Mouse (Mus musculus): ENCODE data around the gene Tmem234. TPM values are rescaled to one million over a fixed set of nuclear protein-coding genes. Genes with fewer than 3 reads are reported as not detected.

The Tmem234 gene
- polyA plus RNA-seq, 2 experiments: 179 to 191 TPM

GRCm38 (mm10) chr4:129610026-129610425, 9.6 kb downstream of the Tmem234 start:
- no peak for TF ChIP-seq POLR2A (IDR thresholded peaks at IDR 0.05; ENCODE audit: borderline replicate concordance, extremely low read depth, insufficient read depth, insufficient read length)
- no peak overlapping the region for H3K4me2 ChIP-seq (replicated peaks; ENCODE audit: low read depth, low read length, severe bottlenecking)
- no peak overlapping the region for H3K27ac ChIP-seq (replicated peaks; ENCODE audit: low read depth, low read length)
- no peaks in the 10 kb centered on the region for H3K27me3 ChIP-seq (ENCODE audit: control insufficient read depth, insufficient read depth, low read length)
- no peaks in the 10 kb centered on the region for H3K4me1 ChIP-seq (ENCODE audit: control insufficient read depth, insufficient read depth, low read length)
- H3K36me3 ChIP-seq (ENCODE audit: control insufficient read depth, insufficient read depth, low read length): peaks cover 33% of the 10 kb centered on the region
- H3K4me3 ChIP-seq (replicated peaks; ENCODE audit: low read length): no peak overlapping the region
- no peak for DNase-seq (ENCODE audit: low spot score)
- H3K9me3 ChIP-seq (ENCODE audit: control insufficient read depth, low read length): no peaks in the 10 kb centered on the region
- no peak overlapping the region for H3K9ac ChIP-seq (ENCODE audit: low read depth, low read length, severe bottlenecking)
- WGBS: 70% methylated on average over 4 of the region's 4 CpGs
- no peak for ATAC-seq (ENCODE audit: low FRiP score, low read depth)

- no peak overlapping the region for H3K4me2 ChIP-seq (replicated peaks; ENCODE audit: low read depth, low read length, severe bottlenecking)
- H3K27me3 ChIP-seq (ENCODE audit: control insufficient read depth, insufficient read depth, low read length): no peaks in the 10 kb centered on the region
- WGBS: 66% methylated on average over 4 of the region's 4 CpGs
- no peak overlapping the region for H3K9ac ChIP-seq (ENCODE audit: low read depth, low read length, severe bottlenecking)
- TF ChIP-seq POLR2A (IDR thresholded peaks at IDR 0.05; ENCODE audit: borderline replicate concordance, extremely low read depth, insufficient read depth, insufficient read length): no peak
- no peak overlapping the region for H3K4me3 ChIP-seq (replicated peaks; ENCODE audit: low read length)
- H3K9me3 ChIP-seq (ENCODE audit: control insufficient read depth, low read length): no peaks in the 10 kb centered on the region
- H3K27ac ChIP-seq (replicated peaks; ENCODE audit: low read depth, low read length): no peak overlapping the region
- no peak for DNase-seq (ENCODE audit: low spot score)
- peaks cover 29% of the 10 kb centered on the region for H3K36me3 ChIP-seq (ENCODE audit: control insufficient read depth, insufficient read depth, low read length)
- H3K4me1 ChIP-seq (ENCODE audit: control insufficient read depth, insufficient read depth, low read length): no peaks in the 10 kb centered on the region
- ATAC-seq (ENCODE audit: low FRiP score, low read depth): no peak
Measured at GRCm38 (mm10) chr4:129610472-129610871, 10.0 kb downstream of the Tmem234 start.

GRCm38 (mm10) chr4:129614093-129614492, 13.6 kb downstream of the Tmem234 start, which contains the start of gene Dcdc2b:
Dcdc2b (minus strand) TSS chr4:129614257.
- TF ChIP-seq POLR2A (IDR thresholded peaks at IDR 0.05; ENCODE audit: borderline replicate concordance, extremely low read depth, insufficient read depth, insufficient read length): no peak
- no peak for DNase-seq (ENCODE audit: low spot score)
- Histone ChIP-seq H3K9me3 (ENCODE audit: control insufficient read depth, low read length) (no peaks in the 10 kb centered on the region), H3K9ac (ENCODE audit: low read depth, low read length, severe bottlenecking) (no peak within 1 kb of the TSS), H3K4me1 (ENCODE audit: control insufficient read depth, insufficient read depth, low read length) (peaks cover 6% of the 10 kb centered on the region), H3K4me2 (replicated peaks; ENCODE audit: low read depth, low read length, severe bottlenecking) (no peak within 1 kb of the TSS), H3K4me3 (replicated peaks; ENCODE audit: low read length) (no peak within 1 kb of the TSS), H3K36me3 (ENCODE audit: control insufficient read depth, insufficient read depth, low read length) (peaks cover 12% of the 10 kb centered on the region), H3K27me3 (ENCODE audit: control insufficient read depth, insufficient read depth, low read length) (no peaks in the 10 kb centered on the region), H3K27ac (replicated peaks; ENCODE audit: low read depth, low read length) (no peak within 1 kb of the TSS)
- 74% methylated on average over 6 of the region's 6 CpGs for WGBS
- no peak for ATAC-seq (ENCODE audit: low FRiP score, low read depth)

- DNase-seq (ENCODE audit: low spot score) (no peak), ATAC-seq (ENCODE audit: low FRiP score, low read depth) (no peak)
- no peak for TF ChIP-seq POLR2A (IDR thresholded peaks at IDR 0.05; ENCODE audit: borderline replicate concordance, extremely low read depth, insufficient read depth, insufficient read length)
- no peak overlapping the region for H3K27ac ChIP-seq (replicated peaks; ENCODE audit: low read depth, low read length)
- H3K4me2 ChIP-seq (replicated peaks; ENCODE audit: low read depth, low read length, severe bottlenecking): no peak overlapping the region
- no peak overlapping the region for H3K9ac ChIP-seq (ENCODE audit: low read depth, low read length, severe bottlenecking)
- no peaks in the 10 kb centered on the region for H3K27me3 ChIP-seq (ENCODE audit: control insufficient read depth, insufficient read depth, low read length)
- peaks cover 6% of the 10 kb centered on the region for H3K4me1 ChIP-seq (ENCODE audit: control insufficient read depth, insufficient read depth, low read length)
- peaks cover 8% of the 10 kb centered on the region for H3K36me3 ChIP-seq (ENCODE audit: control insufficient read depth, insufficient read depth, low read length)
- H3K4me3 ChIP-seq (replicated peaks; ENCODE audit: low read length): no peak overlapping the region
- WGBS: 89% methylated on average over 9 of the region's 9 CpGs
- no peaks in the 10 kb centered on the region for H3K9me3 ChIP-seq (ENCODE audit: control insufficient read depth, low read length)
Measured at GRCm38 (mm10) chr4:129615801-129616290, 15.4 kb downstream of the Tmem234 start.

- no peak for TF ChIP-seq POLR2A (IDR thresholded peaks at IDR 0.05; ENCODE audit: borderline replicate concordance, extremely low read depth, insufficient read depth, insufficient read length)
- 91% methylated on average over 3 of the region's 3 CpGs for WGBS
- H3K4me3 ChIP-seq (replicated peaks; ENCODE audit: low read length): no peak overlapping the region
- H3K27me3 ChIP-seq (ENCODE audit: control insufficient read depth, insufficient read depth, low read length): no peaks in the 10 kb centered on the region
- peaks cover 6% of the 10 kb centered on the region for H3K4me1 ChIP-seq (ENCODE audit: control insufficient read depth, insufficient read depth, low read length)
- no peaks in the 10 kb centered on the region for H3K9me3 ChIP-seq (ENCODE audit: control insufficient read depth, low read length)
- H3K9ac ChIP-seq (ENCODE audit: low read depth, low read length, severe bottlenecking): no peak overlapping the region
- H3K4me2 ChIP-seq (replicated peaks; ENCODE audit: low read depth, low read length, severe bottlenecking): no peak overlapping the region
- no peak overlapping the region for H3K27ac ChIP-seq (replicated peaks; ENCODE audit: low read depth, low read length)
- peaks cover 8% of the 10 kb centered on the region for H3K36me3 ChIP-seq (ENCODE audit: control insufficient read depth, insufficient read depth, low read length)
- DNase-seq (ENCODE audit: low spot score) (no peak), ATAC-seq (ENCODE audit: low FRiP score, low read depth) (no peak)
Measured at GRCm38 (mm10) chr4:129616631-129617030, 16.2 kb downstream of the Tmem234 start.

All from limb, embryonic 14.5 days (tissue).